Mouse (Mus musculus) left cerebral cortex, postnatal 25 days (tissue): ENCODE results near the gene Daam1. TPM values are rescaled to one million over a fixed set of nuclear protein-coding genes. Genes with fewer than 3 reads are reported as not detected.
A peak's percentile ranks its signal among the peaks of the same experiment; 100 is the strongest.

Experiments used
- DNase-seq, 2 experiments: peaks; one replicate each; pipeline ENCODE4 v3.0.0; 2022; ENCODE audit warnings: low spot score in 2 of 2, mixed read lengths in 1 of 2
- intact Hi-C: fragments of 180-260 bp; cut with DNase I; formaldehyde crosslinking; loops from one replicate; pipeline ENCODE4 v1.15.1; 2025
- total RNA-seq, 2 experiments: library from RNA; stranded (reverse); gene quantifications; 2 replicates each; pipeline ENCODE4 v1.2.3; 2021

Daam1 gene
- total RNA-seq, 2 experiments from 2014 or later = 53.7 to 54.7 TPM

GRCm38 (mm10) chr12:71912262-71912661, 81.4 kb downstream of the Daam1 start:
- no peak for DNase-seq
- intact Hi-C loops = no loop called here

GRCm38 (mm10) chr12:71919156-71919555, 88.3 kb downstream of the Daam1 start:
- DNase-seq = peak in 1 of 2 experiments; percentile 37
- intact Hi-C loops = no loop called here

DNA sequence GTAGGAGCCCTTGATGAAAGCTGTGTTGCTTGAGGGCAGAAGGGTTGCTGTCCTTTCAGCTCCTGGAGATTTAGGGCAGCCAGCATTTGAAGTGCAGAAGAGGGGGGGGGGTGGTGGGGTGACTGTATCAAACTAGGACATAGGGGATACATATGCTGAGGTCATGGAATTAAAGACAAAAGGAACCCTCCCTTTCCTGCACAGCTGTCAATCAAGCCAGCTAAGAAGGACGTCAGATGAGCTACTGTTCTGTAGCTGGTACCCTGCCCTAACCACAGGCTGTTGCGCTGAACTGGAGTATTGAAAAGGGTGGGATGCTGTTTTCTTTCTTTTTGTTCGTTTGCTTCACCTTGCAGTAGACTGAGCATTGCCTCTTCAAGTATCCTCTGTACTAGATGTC, 89.1 kb downstream of the Daam1 start:
- no peak for DNase-seq
- intact Hi-C loops = no loop called here

DNA sequence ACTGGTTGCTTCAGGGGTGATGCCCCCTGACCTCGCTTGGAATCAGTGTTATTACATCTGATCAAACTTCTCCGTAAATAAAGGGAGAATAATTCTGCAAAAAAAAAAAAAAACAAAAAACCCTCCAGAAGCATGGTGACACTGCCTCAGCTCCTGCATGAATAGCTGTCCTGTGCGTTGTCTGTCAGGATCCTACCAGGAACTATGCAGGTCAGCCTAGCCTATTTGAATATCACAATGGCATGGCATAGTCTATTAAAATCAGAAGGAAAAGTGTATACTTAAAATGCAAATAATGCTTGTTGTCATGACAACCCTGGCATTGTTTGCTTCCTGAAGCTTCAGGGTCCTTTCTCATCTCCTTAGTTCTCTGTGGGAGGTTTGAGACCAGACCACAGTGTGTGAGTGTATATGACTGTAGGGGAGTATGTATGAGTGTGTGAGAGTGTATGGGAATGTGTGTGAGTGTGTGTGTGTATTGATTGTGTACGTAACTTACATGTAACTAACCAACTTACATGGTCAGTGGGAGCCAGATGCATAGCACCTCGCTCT, 92.0 kb downstream of the Daam1 start:
- intact Hi-C loops = no loop called here
- DNase-seq = no peak

GRCm38 (mm10) chr12:71924978-71925529, 94.2 kb downstream of the Daam1 start:
- DNase-seq = no peak
- intact Hi-C loops = no loop called here

DNA sequence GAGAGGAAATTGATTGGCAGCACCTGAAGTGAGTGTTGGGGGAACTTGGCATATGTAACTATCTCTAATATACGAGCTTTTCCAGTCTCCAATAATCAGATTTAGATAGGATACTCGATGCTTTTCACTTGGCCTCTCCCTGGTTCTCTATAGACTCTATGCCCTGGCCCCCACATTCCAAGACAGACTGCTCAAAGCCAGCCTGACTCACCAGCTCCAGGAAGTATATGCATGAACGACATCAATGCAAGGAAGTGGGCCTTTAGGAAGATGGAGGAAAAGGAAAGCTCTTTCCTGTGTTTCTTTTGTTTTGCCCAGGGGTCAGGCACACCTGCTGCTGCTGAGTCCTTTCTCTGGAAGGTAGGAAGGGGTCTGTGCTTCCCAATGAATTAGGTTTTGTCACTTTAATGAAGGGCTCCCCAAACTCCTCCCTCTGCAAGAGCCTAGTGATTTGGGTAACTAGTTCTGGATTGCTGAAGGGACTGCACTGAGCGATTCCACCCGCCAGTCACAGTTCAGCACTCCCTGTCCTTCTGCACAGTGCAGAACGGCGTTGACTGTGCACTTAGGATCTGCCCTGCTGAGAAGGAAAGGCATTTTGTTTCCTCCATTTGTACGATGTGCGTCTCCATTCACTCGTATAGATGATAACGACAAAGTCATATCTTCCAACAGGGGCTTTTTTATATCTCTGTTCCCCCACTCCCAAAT, 95.3 kb downstream of the Daam1 start:
- intact Hi-C loops = no loop called here
- DNase-seq = no peak

DNA sequence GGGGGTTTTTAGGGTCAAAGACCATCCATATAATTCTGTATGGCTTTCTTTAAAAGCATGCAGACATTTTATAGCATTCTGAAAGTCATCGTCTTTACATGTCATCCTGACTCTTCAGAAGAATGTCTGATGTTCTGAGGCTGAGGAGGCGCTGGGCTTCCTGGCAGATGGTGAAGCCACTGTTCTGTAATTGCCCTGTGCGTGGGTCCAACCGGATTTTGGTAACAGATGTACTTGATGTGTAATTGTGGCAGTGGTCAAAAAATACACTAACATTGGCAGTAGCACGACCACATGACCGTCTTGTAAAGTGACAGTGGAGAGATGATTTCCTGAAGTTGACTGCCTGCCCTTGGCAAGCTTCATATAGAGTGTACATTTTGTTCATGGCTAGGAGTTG, 97.2 kb downstream of the Daam1 start:
- intact Hi-C loops = no loop called here
- peak in 1 of 2 experiments; percentile 81 for DNase-seq

DNA sequence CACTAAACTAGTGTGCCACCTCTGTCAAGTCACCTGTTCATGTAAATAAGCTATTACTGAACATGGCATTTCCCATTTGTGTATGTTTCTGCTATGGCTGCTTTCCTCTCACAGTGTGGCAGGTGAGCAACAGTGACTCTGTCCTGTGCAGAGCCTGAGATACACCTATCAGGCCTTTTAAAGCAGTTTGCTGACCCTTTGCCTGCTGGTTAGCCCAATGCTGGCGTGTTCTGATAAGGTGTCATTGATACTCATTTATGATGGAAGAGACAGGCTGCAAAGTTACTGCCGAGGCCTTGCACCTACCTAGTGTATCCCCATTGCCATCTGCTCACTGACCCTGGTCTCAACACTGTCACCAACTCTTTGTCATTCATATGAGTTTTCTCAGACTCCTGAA, 99.0 kb downstream of the Daam1 start:
- intact Hi-C loops = no loop called here
- DNase-seq = no peak

- no peak for DNase-seq
- intact Hi-C loops = no loop called here
These were observed 101.8 kb downstream of the Daam1 start for GRCm38 (mm10) chr12:71932433-71933386.

DNA sequence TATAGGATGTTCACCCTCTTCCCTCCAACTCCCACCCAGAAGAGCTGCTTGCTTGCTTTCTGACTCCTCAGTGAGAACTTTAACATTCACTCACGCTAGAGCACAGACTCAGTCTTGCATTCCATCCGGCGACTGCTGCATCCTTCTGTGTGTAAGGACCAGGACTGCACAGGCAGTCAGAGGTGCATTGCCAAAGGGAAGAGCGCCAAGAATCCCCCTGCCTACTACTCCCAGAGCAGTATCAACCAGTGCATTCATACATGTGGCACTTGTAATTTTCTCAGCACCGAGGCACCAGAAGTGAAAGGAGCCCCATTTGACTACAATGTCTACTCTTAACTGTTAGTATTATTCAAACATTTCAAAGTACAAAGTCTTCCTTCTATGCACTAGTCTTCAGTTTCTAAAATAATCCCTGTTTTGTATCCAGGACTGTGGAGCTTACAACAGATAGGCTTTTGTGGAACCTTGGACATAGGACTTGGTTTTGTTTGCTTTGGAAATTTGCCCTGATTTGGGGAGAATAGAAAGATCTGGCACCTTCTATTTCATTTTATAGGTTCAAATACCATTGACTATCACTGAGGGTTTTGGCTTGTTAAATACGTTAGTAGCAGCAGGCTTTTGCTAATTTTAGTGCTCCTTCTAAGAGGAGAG, 103.2 kb downstream of the Daam1 start:
- no peak for DNase-seq
- intact Hi-C loops = no loop called here

DNA sequence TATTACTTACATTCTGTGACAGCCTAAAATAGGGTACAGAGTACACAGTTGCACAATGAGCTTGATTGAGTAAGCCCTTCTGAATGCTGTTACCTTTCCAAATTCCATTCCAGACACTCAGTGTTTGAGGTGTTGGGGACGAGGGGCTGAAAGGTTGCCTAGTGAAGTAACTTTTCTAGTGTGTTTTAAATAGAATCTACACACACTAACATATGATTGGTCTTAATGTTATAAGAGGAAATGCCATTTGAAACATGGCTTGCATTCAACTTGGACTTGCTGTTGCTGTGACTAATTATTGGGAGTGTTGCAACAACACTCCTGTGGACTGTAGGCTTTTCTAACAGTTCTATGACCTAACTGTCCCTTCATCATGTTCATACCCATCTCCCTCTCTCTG, 105.8 kb downstream of the Daam1 start:
- intact Hi-C loops = no loop called here
- DNase-seq = no peak

GRCm38 (mm10) chr12:71938513-71938912, 107.6 kb downstream of the Daam1 start:
- no peak for DNase-seq
- intact Hi-C loops = no loop called here

- intact Hi-C loops = no loop called here
- no peak for DNase-seq
These were observed 110.4 kb downstream of the Daam1 start for GRCm38 (mm10) chr12:71941290-71941689.

GRCm38 (mm10) chr12:71943112-71943511, 112.2 kb downstream of the Daam1 start:
- intact Hi-C loops = no loop called here
- no peak for DNase-seq

DNA sequence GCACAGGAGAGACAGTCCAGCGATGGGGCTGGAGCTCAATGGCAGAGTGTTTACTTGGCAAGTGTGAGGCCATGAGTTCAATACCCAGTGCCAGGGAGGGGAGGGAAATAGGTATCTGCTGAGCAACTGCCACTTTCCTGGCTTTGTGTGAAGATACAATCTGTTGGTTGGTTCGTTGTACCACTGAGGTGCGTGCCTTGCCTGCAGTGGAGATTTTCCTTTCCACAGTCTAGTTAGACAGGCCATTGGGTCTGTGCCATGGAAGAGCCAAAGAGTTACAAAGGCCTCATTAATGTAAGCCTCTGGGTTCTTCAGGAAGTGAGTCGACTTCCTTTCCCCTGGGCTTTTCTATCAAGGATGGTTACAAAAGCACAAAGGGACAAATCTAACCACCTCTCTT, 112.8 kb downstream of the Daam1 start:
- intact Hi-C loops = no loop called here
- DNase-seq = no peak

DNA sequence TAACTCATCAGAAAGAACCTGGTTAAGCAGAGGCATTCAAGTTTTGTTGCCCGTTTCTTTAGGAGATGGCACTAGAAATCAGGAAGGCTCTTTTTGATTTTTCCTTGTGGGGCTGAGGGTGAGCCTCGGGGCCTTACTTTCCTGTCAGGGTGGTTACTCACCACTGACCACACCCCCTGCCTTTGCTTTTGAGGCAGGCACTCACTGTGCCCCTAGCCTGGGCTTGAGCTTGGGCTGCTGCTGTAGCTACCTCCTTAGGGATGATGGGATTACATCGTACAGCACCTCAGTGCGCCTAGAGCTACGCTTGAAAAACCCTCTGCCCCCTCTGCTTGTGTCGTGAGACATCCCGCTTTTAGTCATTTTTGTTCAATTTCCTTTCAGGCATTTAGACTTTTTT, 115.0 kb downstream of the Daam1 start:
- DNase-seq = no peak
- intact Hi-C loops = no loop called here

- intact Hi-C loops = no loop called here
- DNase-seq = no peak
These were observed 115.6 kb downstream of the Daam1 start for GRCm38 (mm10) chr12:71946448-71946847.

DNA sequence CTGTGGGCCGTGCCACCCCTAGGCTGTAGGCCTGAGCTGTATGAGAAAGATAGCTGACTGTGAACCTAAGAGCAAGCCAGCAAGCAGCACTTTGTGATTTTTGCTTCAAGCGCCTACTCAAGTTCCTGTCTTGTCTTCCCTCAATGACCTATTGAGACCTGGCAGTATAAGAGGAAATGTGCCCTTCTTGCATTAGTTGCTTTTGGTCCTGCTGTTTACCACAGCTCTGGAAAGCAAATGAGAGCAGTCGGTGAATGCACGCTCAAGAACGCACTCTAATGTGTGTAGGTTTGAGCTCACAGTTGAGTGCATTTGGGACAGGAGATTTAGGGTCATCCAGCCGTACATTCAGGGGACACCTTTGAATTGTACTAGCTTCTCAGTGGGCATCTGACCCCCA, 118.1 kb downstream of the Daam1 start:
- intact Hi-C loops = no loop called here
- no peak for DNase-seq

- no peak for DNase-seq
- intact Hi-C loops = no loop called here
These were observed 118.7 kb downstream of the Daam1 start for GRCm38 (mm10) chr12:71949606-71950005.
